Mouse (Mus musculus) frontal cortex, postnatal 25 days (tissue): ENCODE data around the gene Gm4312.
"Not testable (repeated sequence)": the region's sequence is repeated elsewhere in the genome, so short reads cannot be mapped to it uniquely, and the experiment has no call there.

Source experiments
- DNase-seq, 2 experiments: peaks; one replicate each; pipeline ENCODE4 v3.0.0; 2022; ENCODE audit warnings: low spot score in 2 of 2

Gm4312 gene

GRCm38 (mm10) chr10:100382460-100382859 is at the start of gene Gm4312:
Gene Gm4312 (minus strand): TSS chr10:100382560.
- DNase-seq, result not testable (repeated sequence)

- DNase-seq, result no peak
Measured at GRCm38 (mm10) chr10:100427592-100427991, 45.2 kb upstream of the Gm4312 start.

GRCm38 (mm10) chr10:100415566-100415965 is 33.2 kb upstream of the Gm4312 start:
- DNase-seq, result no peak

- DNase-seq, result not testable (repeated sequence)
Measured at GRCm38 (mm10) chr10:100402301-100402700, 19.9 kb upstream of the Gm4312 start.

- DNase-seq, result not testable (repeated sequence)
Measured at GRCm38 (mm10) chr10:100361038-100361437, 21.3 kb downstream of the Gm4312 start, which contains the start of gene Gm4307. Gene Gm4307 (plus strand): TSS chr10:100361338.

GRCm38 (mm10) chr10:100356841-100357240 is 25.5 kb downstream of the Gm4312 start:
- DNase-seq, result peak; percentile 3 to 6

- not testable (repeated sequence) for DNase-seq
Measured at GRCm38 (mm10) chr10:100350793-100351192, 31.6 kb downstream of the Gm4312 start, which contains the start of gene Gm4305. Gene Gm4305 (plus strand): TSS chr10:100351093.

- not testable (repeated sequence) for DNase-seq
Measured at GRCm38 (mm10) chr10:100345672-100346071, 36.7 kb downstream of the Gm4312 start, which contains the start of gene Gm4303. Gene Gm4303 (plus strand): TSS chr10:100345972.

- not testable (repeated sequence) for DNase-seq
Measured at GRCm38 (mm10) chr10:100340536-100340935, 41.8 kb downstream of the Gm4312 start, which contains the start of gene Gm4302. Gene Gm4302 (plus strand): TSS chr10:100340836.

GRCm38 (mm10) chr10:100335376-100335775 is 47.0 kb downstream of the Gm4312 start, which contains the start of gene Gm4301:
Gene Gm4301 (plus strand): TSS chr10:100335676.
- not testable (repeated sequence) for DNase-seq
